Mouse (Mus musculus): ENCODE data around the gene Mlkl.
"Not testable (repeated sequence)": the region's sequence is repeated elsewhere in the genome, so short reads cannot be mapped to it uniquely, and the experiment has no call there.

The Mlkl gene

GRCm38 (mm10) chr8:111310006-111310405 lies 28.0 kb downstream of the Mlkl start:
- DNase-seq: not testable (repeated sequence)

GRCm38 (mm10) chr8:111305031-111305730 lies 32.8 kb downstream of the Mlkl start:
- DNase-seq: no peak

GRCm38 (mm10) chr8:111304359-111304758 lies 33.6 kb downstream of the Mlkl start:
- DNase-seq: no peak

GRCm38 (mm10) chr8:111303076-111303803 lies 34.7 kb downstream of the Mlkl start:
- DNase-seq: not testable (repeated sequence)

GRCm38 (mm10) chr8:111300597-111301546 lies 37.1 kb downstream of the Mlkl start:
- DNase-seq: peak; percentile 12

GRCm38 (mm10) chr8:111299821-111300568 lies 38.0 kb downstream of the Mlkl start, which contains the start of gene Rfwd3:
TSS of gene Rfwd3 (minus strand) at chr8:111300222.
- DNase-seq: peak; percentile 98

GRCm38 (mm10) chr8:111299363-111299820 lies 38.6 kb downstream of the Mlkl start:
- DNase-seq: peak; percentile 35

GRCm38 (mm10) chr8:111298011-111298410 lies 40.0 kb downstream of the Mlkl start:
- no peak for DNase-seq

- peak; percentile 73 for DNase-seq
Observed at GRCm38 (mm10) chr8:111291733-111292132, 46.2 kb downstream of the Mlkl start.

- DNase-seq: no peak
Observed at GRCm38 (mm10) chr8:111290586-111290985, 47.4 kb downstream of the Mlkl start.

- DNase-seq: no peak
Observed at GRCm38 (mm10) chr8:111285603-111286002, 52.4 kb downstream of the Mlkl start.

- DNase-seq: no peak
Observed at GRCm38 (mm10) chr8:111282093-111282492, 55.9 kb downstream of the Mlkl start.

GRCm38 (mm10) chr8:111268277-111268676 lies 69.7 kb downstream of the Mlkl start:
- DNase-seq: no peak

- not testable (repeated sequence) for DNase-seq
Observed at GRCm38 (mm10) chr8:111266161-111266560, 71.8 kb downstream of the Mlkl start.

- DNase-seq: peak; percentile 33
Observed at GRCm38 (mm10) chr8:111264693-111265220, 73.2 kb downstream of the Mlkl start.

- no peak for DNase-seq
Observed at GRCm38 (mm10) chr8:111261981-111262381, 76.0 kb downstream of the Mlkl start.

Data from kidney, adult 11 months (tissue).